Mouse (Mus musculus): ENCODE measurements around the gene Kmo.
A peak's percentile ranks its signal among the peaks of the same experiment; 100 is the strongest.

The Kmo gene

GRCm38 (mm10) chr1:175693429-175693960 lies 73.3 kb downstream of the Kmo start:
- no peak for DNase-seq (ENCODE audit: low read depth, low spot score)

- DNase-seq (ENCODE audit: low read depth, low spot score), result no peak
These were observed 78.1 kb downstream of the Kmo start, which contains the start of gene Wdr64 for GRCm38 (mm10) chr1:175698293-175698692. TSS of gene Wdr64 (plus strand) at chr1:175698593.

- DNase-seq (ENCODE audit: low read depth, low spot score), result no peak
These were observed 79.2 kb downstream of the Kmo start for GRCm38 (mm10) chr1:175699375-175699774.

- peak; percentile 71 for DNase-seq (ENCODE audit: low read depth, low spot score)
These were observed 79.6 kb downstream of the Kmo start for GRCm38 (mm10) chr1:175699796-175700195.

- DNase-seq (ENCODE audit: low read depth, low spot score), result no peak
These were observed 81.0 kb downstream of the Kmo start for GRCm38 (mm10) chr1:175701145-175701544.

- no peak for DNase-seq (ENCODE audit: low read depth, low spot score)
These were observed 87.4 kb downstream of the Kmo start for GRCm38 (mm10) chr1:175707599-175707998.

GRCm38 (mm10) chr1:175708013-175708412 lies 87.8 kb downstream of the Kmo start:
- no peak for DNase-seq (ENCODE audit: low read depth, low spot score)

Data from ZHBTc4 (cell line).